Mouse (Mus musculus) cerebellum, adult 8-10 months (tissue): ENCODE data around the gene Yod1.

Experiments used
- DNase-seq: peaks from one replicate; pipeline ENCODE4 v3.0.0; 2022

The Yod1 gene

DNA sequence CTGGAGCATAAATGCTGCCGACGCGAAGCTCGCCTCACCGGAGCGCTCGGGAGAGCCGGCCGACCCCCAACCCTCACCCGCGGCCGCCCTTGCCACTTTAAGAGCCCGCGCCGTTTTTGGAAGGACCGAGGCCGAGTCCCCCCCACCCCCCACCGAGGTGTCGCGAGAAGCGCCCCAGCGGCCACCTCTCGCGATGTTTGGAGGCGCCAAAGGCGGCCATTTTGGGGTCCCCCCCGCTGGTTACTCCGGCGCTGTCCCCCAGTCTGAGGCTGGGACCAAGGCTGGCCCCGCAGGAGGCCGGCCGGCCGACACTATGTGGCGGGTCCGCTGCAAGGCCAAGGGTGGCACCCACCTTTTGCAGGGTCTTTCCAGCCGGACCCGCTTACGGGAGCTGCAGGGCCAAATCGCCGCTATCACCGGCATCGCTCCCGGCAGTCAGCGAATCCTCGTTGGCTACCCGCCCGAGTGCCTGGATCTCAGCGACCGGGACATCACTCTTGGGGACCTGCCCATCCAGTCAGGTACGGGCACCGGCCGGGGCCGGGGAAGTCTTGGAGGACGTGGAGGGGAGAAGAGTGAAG lies at the start of gene Yod1:
Gene Yod1 (plus strand): TSS at position 37 of the 581 bp plus-strand sequence.
- DNase-seq = peak; percentile 90

- DNase-seq = no peak
Measured at GRCm38 (mm10) chr1:130678551-130678950, 38.6 kb upstream of the Yod1 start.

GRCm38 (mm10) chr1:130681075-130681474 lies 36.1 kb upstream of the Yod1 start:
- no peak for DNase-seq

DNA sequence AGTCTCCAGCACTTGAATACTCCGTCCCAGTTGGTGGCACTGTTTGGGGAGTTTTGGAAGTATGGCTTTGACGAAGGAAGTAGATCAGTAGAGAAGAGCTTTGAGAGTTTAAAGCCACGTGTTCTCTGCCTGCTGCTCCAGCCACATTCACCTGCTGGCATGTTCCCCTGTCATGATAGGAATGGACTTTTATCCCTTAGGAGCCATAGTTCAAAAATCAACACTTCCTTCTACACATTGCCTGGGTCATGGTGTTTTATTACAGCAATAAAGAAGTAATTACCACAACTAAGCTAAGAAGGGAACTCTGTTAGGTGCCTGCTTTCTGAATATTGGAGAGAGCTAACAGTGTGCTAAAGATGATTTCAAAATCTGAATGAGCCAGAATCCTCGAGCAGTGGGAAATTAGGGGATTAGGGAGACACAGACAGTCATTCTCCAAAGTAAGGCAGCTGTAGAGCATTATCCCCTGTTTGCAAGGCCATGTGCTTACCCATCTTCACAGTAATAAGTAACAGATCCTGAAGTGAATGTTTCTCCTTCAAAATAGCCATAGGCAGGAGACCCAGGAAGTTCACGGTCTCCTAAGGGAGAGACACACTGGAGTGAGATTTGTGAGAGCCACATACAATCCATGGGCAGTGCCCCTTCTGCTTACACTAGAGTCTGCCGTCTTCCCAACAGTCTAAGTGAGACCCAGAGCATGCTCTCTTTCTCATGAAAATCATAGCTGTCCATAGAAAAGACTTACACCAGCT lies 35.3 kb upstream of the Yod1 start:
- no peak for DNase-seq

GRCm38 (mm10) chr1:130683905-130684304 lies 33.2 kb upstream of the Yod1 start:
- DNase-seq = no peak

DNA sequence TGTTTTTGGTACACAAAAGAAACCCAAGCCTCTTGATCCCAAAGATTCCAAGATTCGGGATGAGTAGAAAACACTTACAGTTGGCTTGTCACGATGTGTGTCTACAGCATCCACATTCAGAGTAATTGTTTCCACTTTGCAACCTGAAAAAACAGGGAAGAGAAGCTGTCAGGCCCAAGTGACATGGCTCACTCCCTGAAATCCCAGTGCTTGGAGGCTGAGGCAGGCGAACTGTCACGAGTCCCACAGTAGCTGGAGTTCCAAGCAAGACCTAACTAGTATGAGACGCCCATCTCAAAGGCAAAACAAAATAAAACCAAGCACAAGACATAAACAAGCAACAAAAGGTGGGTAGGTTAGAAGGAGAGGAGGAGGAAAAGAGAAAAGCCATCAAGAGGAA lies 18.5 kb upstream of the Yod1 start:
- DNase-seq = no peak

- DNase-seq = peak; percentile 41
Measured at GRCm38 (mm10) chr1:130699937-130700633, 17.0 kb upstream of the Yod1 start.

DNA sequence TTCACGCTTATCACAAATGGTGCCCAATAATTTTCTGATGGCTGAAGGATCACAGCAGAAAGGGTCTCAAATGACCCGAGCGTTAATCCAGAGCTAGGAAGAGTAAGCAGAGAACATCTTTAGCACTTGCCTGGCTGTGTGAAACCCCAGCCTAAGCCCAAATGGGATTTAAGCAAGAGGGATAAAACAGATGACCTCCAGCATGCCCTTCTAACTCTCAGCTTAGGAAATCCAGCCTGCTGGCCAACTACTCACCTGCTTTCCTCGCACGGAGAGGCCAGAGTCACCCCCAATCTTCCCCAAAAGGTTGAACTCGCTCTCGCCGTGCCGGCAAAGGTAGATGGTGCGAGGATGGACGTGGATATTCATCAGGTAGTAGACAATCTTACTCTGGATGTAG lies 15.2 kb upstream of the Yod1 start:
- no peak for DNase-seq

DNA sequence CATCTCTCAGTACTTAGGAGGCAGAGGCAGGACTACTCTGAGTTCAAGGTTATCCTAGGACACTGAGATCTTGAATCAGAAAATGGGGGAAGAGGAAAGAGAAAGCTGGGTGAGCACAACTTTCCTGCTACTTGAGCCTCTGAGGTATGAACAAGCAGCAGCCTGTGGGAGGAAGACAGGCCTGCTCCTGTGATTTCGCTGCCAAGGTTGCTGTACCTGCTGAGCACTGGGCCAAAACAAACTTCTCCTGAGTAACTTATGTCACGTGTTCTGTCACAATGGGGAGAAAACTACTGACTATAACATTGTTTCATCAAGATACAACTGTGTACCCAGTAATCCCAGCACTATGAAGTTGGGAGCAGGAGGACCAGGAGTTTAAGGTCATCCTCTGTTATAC lies 13.5 kb upstream of the Yod1 start:
- DNase-seq = no peak

- DNase-seq = no peak
Measured at GRCm38 (mm10) chr1:130710283-130711080, 6.6 kb upstream of the Yod1 start.

DNA sequence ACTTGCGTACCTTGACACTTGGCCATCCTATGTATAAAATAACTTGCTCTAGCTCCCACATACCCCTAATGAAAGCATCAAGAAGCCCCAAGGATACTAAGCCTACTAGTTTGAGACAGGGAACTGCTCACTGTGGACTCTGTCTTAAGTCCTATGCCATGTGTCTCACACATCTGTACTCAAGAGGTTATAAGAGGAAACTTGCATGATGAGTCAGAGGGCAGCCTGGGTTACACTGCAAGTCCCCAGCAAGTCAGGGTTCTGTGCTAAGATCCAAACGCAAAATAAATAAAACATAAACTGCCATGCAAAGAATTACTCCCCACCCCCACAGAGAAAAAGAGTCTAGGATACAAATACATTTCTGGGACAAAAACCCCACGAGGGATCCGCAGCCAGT lies 3.1 kb upstream of the Yod1 start:
- DNase-seq = no peak

DNA sequence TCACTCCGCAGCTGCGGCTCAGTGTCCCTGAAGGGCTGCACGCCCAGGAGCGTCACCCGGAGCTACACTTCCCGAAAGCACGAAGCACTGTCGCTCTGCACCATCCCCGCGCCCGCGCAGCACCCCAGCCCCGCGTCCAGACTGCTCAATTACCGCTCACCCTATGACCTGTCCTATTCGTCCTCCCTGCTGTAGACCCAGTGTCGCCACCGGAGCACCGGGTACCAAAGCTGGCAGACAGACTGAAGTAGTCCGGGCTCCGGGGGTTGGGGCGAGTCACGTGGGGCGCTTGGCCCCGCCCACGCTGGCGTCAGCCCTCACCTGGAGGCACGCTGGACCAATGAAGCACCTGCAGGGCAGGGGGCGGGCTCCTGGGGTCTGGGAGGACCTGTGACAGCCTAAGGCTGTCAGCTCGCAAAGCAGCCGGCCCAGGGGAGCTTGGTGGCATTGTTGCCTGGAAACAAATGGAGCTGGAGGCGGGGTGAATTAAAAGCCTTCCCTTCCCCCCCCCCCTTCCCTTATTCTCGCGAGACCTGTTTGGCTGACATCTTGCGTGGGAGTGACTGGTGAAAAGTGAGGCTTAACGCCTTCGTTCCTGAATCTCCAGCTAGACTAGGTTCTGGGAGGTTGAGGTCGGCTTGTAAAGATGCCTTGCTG lies 1.4 kb upstream of the Yod1 start, which contains the start of gene Gm29427:
Gene Gm29427 (minus strand): TSS at position 239 of the 657 bp plus-strand sequence.
- peak; percentile 98 for DNase-seq

DNA sequence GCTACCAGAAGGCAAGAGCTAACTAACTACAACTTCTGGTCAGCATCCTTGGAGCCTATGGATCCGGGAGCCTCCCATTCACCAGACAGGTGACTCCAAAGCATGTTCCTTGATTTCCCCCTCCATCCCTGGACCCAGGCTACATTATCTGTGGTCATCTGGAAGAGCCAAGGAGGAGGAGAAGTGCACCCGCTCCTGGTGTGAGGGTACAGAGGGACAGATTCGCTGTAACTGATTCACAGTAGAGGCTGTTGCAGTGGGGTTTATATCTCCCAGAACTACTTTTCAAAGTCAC lies 962 bp upstream of the Yod1 start:
- DNase-seq = no peak

GRCm38 (mm10) chr1:130716513-130717290 lies 425 bp upstream of the Yod1 start:
- no peak for DNase-seq

GRCm38 (mm10) chr1:130724206-130724605 lies 7.1 kb downstream of the Yod1 start:
- DNase-seq = no peak

- no peak for DNase-seq
Measured at GRCm38 (mm10) chr1:130726396-130726795, 9.3 kb downstream of the Yod1 start.

- DNase-seq = no peak
Measured at GRCm38 (mm10) chr1:130728070-130728469, 10.9 kb downstream of the Yod1 start.

DNA sequence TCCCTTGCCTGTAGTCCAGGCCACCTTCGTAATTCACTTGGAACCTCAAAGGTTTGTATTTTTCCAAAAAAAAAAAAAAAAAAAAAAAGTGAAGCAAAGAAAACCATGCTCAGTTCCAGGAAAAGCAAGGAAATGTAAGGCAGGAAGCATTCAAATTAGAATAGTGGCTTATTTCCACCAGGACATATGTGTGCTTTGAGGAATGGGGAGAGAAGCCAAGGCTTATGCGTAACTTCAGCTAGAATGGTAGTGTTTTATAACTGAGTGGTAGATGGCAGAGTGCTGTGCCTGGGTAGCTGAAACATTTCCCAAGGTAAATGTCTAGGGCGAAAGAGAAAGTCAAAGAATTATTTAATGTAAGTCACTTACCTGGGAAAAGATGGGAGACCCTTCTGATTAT lies 11.6 kb downstream of the Yod1 start:
- DNase-seq = no peak

- DNase-seq = no peak
Measured at GRCm38 (mm10) chr1:130729153-130729552, 12.0 kb downstream of the Yod1 start, which contains the start of gene Pfkfb2. TSS of gene Pfkfb2 (minus strand) at chr1:130729253.

DNA sequence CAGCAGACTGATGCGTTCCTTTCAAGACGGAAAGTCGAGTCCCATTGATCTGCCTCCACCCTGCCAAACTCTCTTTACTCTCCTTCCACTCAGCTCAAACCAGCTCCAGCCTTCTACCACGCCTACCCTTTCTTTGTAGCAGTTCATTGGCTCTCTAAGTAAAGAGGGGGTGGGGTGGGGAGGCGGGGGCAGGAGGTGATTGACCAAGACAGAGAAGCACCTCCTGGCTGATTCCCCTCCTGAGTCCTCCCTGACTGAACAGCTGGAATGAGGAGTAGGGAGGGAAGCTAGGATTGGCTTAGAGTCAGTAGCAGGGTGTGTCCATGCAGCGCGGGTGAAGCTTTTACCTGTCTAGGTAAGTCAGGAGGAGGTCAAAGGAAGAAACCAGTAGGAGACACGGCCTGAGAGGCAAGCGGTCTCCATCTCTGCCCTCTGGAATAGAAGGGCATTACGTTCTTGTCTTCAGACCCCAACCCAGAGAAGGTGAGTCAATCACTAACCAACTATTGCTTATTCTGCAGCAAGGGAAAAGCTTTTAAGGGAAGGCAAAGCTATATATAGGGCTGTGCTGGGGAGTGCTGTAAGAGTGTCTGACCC lies 14.7 kb downstream of the Yod1 start, which contains the start of gene AA986860:
Gene AA986860 (plus strand): TSS at position 236 of the 597 bp plus-strand sequence.
- no peak for DNase-seq
